Mouse (Mus musculus): ENCODE data around the gene Ttc41.

GRCm38 (mm10) chr10:86810000-86810399, 104.4 kb downstream of the Ttc41 start:
- TF ChIP-seq POLR2A (IDR thresholded peaks at IDR 0.05; ENCODE audit: borderline replicate concordance, low read depth, low read length) (no peak), CTCF (IDR thresholded peaks at IDR 0.05; ENCODE audit: low read depth, low read length) (no peak)

All from bone marrow macrophage, adult 2 months (primary cell).